Mouse (Mus musculus): ENCODE results near the gene Dph1.

- no peak for TF ChIP-seq CTCF (IDR thresholded peaks at IDR 0.05; ENCODE audit: borderline replicate concordance, insufficient read depth, low read length)
- TF ChIP-seq POLR2A (IDR thresholded peaks at IDR 0.05; ENCODE audit: low read depth, low read length), result no peak
Observed at GRCm38 (mm10) chr11:75164051-75164450, 27.0 kb downstream of the Dph1 start.
